Mouse (Mus musculus): ENCODE measurements at regions not wholly inside any gene's neighbourhood (a gene's known extent, or its start where the extent isn't known, plus 50 kb on each side); places are given as distances from the start of the nearest gene placed in this dataset.

GRCm38 (mm10) chr8:34696365-34696764 lies 584.8 kb upstream of the Gm10131 start:
- Histone ChIP-seq H3K4me2 (ENCODE audit: low read depth, low read length, poor library complexity, severe bottlenecking) (no peak overlapping the region), H3K36me3 (ENCODE audit: insufficient read depth, low read length) (no peaks in the 10 kb centered on the region), H3K9ac (replicated peaks; ENCODE audit: low read length, poor library complexity, severe bottlenecking) (no peak overlapping the region), H3K27ac (ENCODE audit: low read depth, low read length) (no peak overlapping the region), H3K4me1 (ENCODE audit: insufficient read depth, low read length) (no peaks in the 10 kb centered on the region), H3K9me3 (ENCODE audit: low read length) (no peaks in the 10 kb centered on the region), H3K4me3 (ENCODE audit: low read depth, low read length) (no peak overlapping the region), H3K27me3 (ENCODE audit: insufficient read depth, low read length) (no peaks in the 10 kb centered on the region)
- 88% methylated on average over 12 of the region's 12 CpGs for WGBS
- ATAC-seq (ENCODE audit: low FRiP score) (no peak), DNase-seq (ENCODE audit: low spot score) (no peak)
- no peak for TF ChIP-seq CTCF (IDR thresholded peaks at IDR 0.05)

- Histone ChIP-seq H3K9ac (replicated peaks; ENCODE audit: low read length, poor library complexity, severe bottlenecking) (no peak overlapping the region), H3K27ac (ENCODE audit: low read depth, low read length) (no peak overlapping the region), H3K4me1 (ENCODE audit: insufficient read depth, low read length) (0 out of 2 replicates have a peak, but pooled peaks cover 3% of the 10 kb centered on the region), H3K9me3 (ENCODE audit: low read length) (no peaks in the 10 kb centered on the region), H3K4me3 (ENCODE audit: low read depth, low read length) (no peak overlapping the region), H3K4me2 (ENCODE audit: low read depth, low read length, poor library complexity, severe bottlenecking) (no peak overlapping the region), H3K27me3 (ENCODE audit: insufficient read depth, low read length) (no peaks in the 10 kb centered on the region), H3K36me3 (ENCODE audit: insufficient read depth, low read length) (no peaks in the 10 kb centered on the region)
- TF ChIP-seq CTCF (IDR thresholded peaks at IDR 0.05): no peak
- 66% methylated on average over 13 of the region's 13 CpGs for WGBS
- no peak for DNase-seq (ENCODE audit: low spot score)
- ATAC-seq (ENCODE audit: low FRiP score): no peak
Measured at GRCm38 (mm10) chr8:34692606-34693005, 581.1 kb upstream of the Gm10131 start.

- no peak for DNase-seq (ENCODE audit: low spot score)
- no peak for TF ChIP-seq CTCF (IDR thresholded peaks at IDR 0.05)
- Histone ChIP-seq H3K9ac (replicated peaks; ENCODE audit: low read length, poor library complexity, severe bottlenecking) (no peak overlapping the region), H3K4me2 (ENCODE audit: low read depth, low read length, poor library complexity, severe bottlenecking) (no peak overlapping the region), H3K36me3 (ENCODE audit: insufficient read depth, low read length) (no peaks in the 10 kb centered on the region), H3K9me3 (ENCODE audit: low read length) (no peaks in the 10 kb centered on the region), H3K27me3 (ENCODE audit: insufficient read depth, low read length) (no peaks in the 10 kb centered on the region), H3K27ac (ENCODE audit: low read depth, low read length) (no peak overlapping the region), H3K4me1 (ENCODE audit: insufficient read depth, low read length) (0 out of 2 replicates have a peak, but pooled peaks cover 3% of the 10 kb centered on the region), H3K4me3 (ENCODE audit: low read depth, low read length) (no peak overlapping the region)
- ATAC-seq (ENCODE audit: low FRiP score): no peak
- WGBS: 90% methylated on average over 6 of the region's 6 CpGs
Measured at GRCm38 (mm10) chr8:34691776-34692175, 580.2 kb upstream of the Gm10131 start.

- WGBS: 19% methylated on average over 9 of the region's 9 CpGs
- TF ChIP-seq CTCF (IDR thresholded peaks at IDR 0.05): no peak
- H3K9ac ChIP-seq (replicated peaks; ENCODE audit: low read length, poor library complexity, severe bottlenecking): no peak overlapping the region
- 0 out of 2 replicates have a peak, but pooled peaks cover 3% of the 10 kb centered on the region for H3K4me1 ChIP-seq (ENCODE audit: insufficient read depth, low read length)
- ATAC-seq (ENCODE audit: low FRiP score): no peak
- H3K4me3 ChIP-seq (ENCODE audit: low read depth, low read length): peak overlapping the region; percentile 6; the same call in 1 of the 2 replicates
- DNase-seq (ENCODE audit: low spot score): no peak
- H3K36me3 ChIP-seq (ENCODE audit: insufficient read depth, low read length): no peaks in the 10 kb centered on the region
- H3K27me3 ChIP-seq (ENCODE audit: insufficient read depth, low read length): no peaks in the 10 kb centered on the region
- peak overlapping the region; percentile 34 for H3K4me2 ChIP-seq (ENCODE audit: low read depth, low read length, poor library complexity, severe bottlenecking)
- no peak overlapping the region for H3K27ac ChIP-seq (ENCODE audit: low read depth, low read length)
- no peaks in the 10 kb centered on the region for H3K9me3 ChIP-seq (ENCODE audit: low read length)
Measured at GRCm38 (mm10) chr8:34689825-34690493, 578.4 kb upstream of the Gm10131 start.

- H3K27me3 ChIP-seq (ENCODE audit: insufficient read depth, low read length): no peaks in the 10 kb centered on the region
- H3K4me1 ChIP-seq (ENCODE audit: insufficient read depth, low read length): 0 out of 2 replicates have a peak, but pooled peaks cover 3% of the 10 kb centered on the region
- ATAC-seq (ENCODE audit: low FRiP score) (peak; percentile 56; the same call in 1 of the 2 replicates), DNase-seq (ENCODE audit: low spot score) (no peak)
- H3K36me3 ChIP-seq (ENCODE audit: insufficient read depth, low read length): no peaks in the 10 kb centered on the region
- H3K9me3 ChIP-seq (ENCODE audit: low read length): no peaks in the 10 kb centered on the region
- no peak overlapping the region for H3K9ac ChIP-seq (replicated peaks; ENCODE audit: low read length, poor library complexity, severe bottlenecking)
- peak overlapping the region; percentile 34 for H3K4me2 ChIP-seq (ENCODE audit: low read depth, low read length, poor library complexity, severe bottlenecking)
- WGBS: 19% methylated on average over 32 of the region's 33 CpGs
- H3K27ac ChIP-seq (ENCODE audit: low read depth, low read length): no peak overlapping the region
- no peak for TF ChIP-seq CTCF (IDR thresholded peaks at IDR 0.05)
- peak overlapping the region; percentile 6; the same call in 1 of the 2 replicates for H3K4me3 ChIP-seq (ENCODE audit: low read depth, low read length)
Measured at GRCm38 (mm10) chr8:34689049-34689824, 577.7 kb upstream of the Gm10131 start.
